Mouse (Mus musculus) midbrain, postnatal 0 days (tissue): ENCODE data around the gene Vangl2. TPM values are rescaled to one million over a fixed set of nuclear protein-coding genes. Genes with fewer than 3 reads are reported as not detected.

Source experiments
- ATAC-seq: fragments of 200-750 bp; cut with Nextera tagmentation; 2 replicates; pipeline ENCODE4 v1.8.0; 2017; ENCODE audit warnings: moderate number of reproducible peaks, mild to moderate bottlenecking, moderate TSS enrichment, moderate library complexity; ENCODE audit not compliant: low FRiP score
- DNase-seq: peaks from one replicate; pipeline ENCODE4 v3.0.0-alpha.2; 2015; ENCODE audit warnings: low spot score
- H3K27ac ChIP-seq: fragments of 300-500 bp; sonication (generic); 2 replicates; pipeline ENCODE4 v1.5.1; 2014; ENCODE audit warnings: low read depth, mild to moderate bottlenecking, low read length, mixed read lengths
- H3K27me3 ChIP-seq: fragments of 300-500 bp; sonication (generic); 2 replicates; pipeline ENCODE4 v1.6.1; 2014; ENCODE audit warnings: low read length, control low read depth, mixed read lengths; ENCODE audit not compliant: insufficient read depth
- H3K36me3 ChIP-seq: fragments of 300-500 bp; sonication (generic); 2 replicates; pipeline ENCODE4 v1.6.1; 2014; ENCODE audit warnings: low read length, control low read depth, mixed read lengths; ENCODE audit not compliant: insufficient read depth
- H3K4me1 ChIP-seq: fragments of 300-500 bp; sonication (generic); 2 replicates; pipeline ENCODE4 v1.6.1; 2014; ENCODE audit warnings: mild to moderate bottlenecking, control low read depth, antibody characterized with exemption, low read length, mixed read lengths; ENCODE audit not compliant: insufficient read depth
- H3K4me2 ChIP-seq: fragments of 300-500 bp; sonication (generic); 2 replicates; pipeline ENCODE4 v1.6.1; 2014; ENCODE audit warnings: low read depth, mild to moderate bottlenecking, low read length, mixed read lengths; ENCODE audit not compliant: poor library complexity, severe bottlenecking
- H3K4me3 ChIP-seq: fragments of 300-500 bp; sonication (generic); 2 replicates; pipeline ENCODE4 v1.5.1; 2014; ENCODE audit warnings: low read depth, mild to moderate bottlenecking, low read length, moderate library complexity
- H3K9ac ChIP-seq: fragments of 300-500 bp; sonication (generic); replicated peaks from 2 replicates; pipeline ENCODE4 v1.6.1; 2014; ENCODE audit warnings: mild to moderate bottlenecking, low read length, moderate library complexity, mixed read lengths; ENCODE audit not compliant: poor library complexity, severe bottlenecking
- H3K9me3 ChIP-seq: fragments of 300-500 bp; sonication (generic); 2 replicates; pipeline ENCODE4 v1.6.1; 2016; ENCODE audit warnings: low read length, control low read depth
- CTCF ChIP-seq: IDR thresholded peaks from 2 replicates; pipeline ENCODE4 v1.5.1; 2016; ENCODE audit warnings: antibody characterized with exemption, mild to moderate bottlenecking
- WGBS: fragments of 180-500 bp; shearing (Covaris S2); extraction: QIAGEN DNeasy Blood & Tissue Kit; methylation state at CpG from one replicate; pipeline ENCODE4 v1.1.7; 2014; 5-methylcytosine and 5-hydroxymethylcytosine counted together
- polyA plus RNA-seq: library from polyadenylated mRNA; unstranded; fragments of >200 nt; fragmentation: Nextera tagmentation; extraction: Ambion mirVana; gene quantifications from 2 replicates; pipeline ENCODE4 v1.2.1, GENCODE M21; 2015
- total RNA-seq: library from RNA; depleted of rRNA; stranded (reverse); fragments of >200 nt; gene quantifications from 2 replicates; pipeline ENCODE4 v1.2.3, GENCODE M21; 2014

Gene Vangl2
- total and polyA plus RNA-seq, 2 experiments from 2014 or later = 44.2 to 85.8 TPM

DNA sequence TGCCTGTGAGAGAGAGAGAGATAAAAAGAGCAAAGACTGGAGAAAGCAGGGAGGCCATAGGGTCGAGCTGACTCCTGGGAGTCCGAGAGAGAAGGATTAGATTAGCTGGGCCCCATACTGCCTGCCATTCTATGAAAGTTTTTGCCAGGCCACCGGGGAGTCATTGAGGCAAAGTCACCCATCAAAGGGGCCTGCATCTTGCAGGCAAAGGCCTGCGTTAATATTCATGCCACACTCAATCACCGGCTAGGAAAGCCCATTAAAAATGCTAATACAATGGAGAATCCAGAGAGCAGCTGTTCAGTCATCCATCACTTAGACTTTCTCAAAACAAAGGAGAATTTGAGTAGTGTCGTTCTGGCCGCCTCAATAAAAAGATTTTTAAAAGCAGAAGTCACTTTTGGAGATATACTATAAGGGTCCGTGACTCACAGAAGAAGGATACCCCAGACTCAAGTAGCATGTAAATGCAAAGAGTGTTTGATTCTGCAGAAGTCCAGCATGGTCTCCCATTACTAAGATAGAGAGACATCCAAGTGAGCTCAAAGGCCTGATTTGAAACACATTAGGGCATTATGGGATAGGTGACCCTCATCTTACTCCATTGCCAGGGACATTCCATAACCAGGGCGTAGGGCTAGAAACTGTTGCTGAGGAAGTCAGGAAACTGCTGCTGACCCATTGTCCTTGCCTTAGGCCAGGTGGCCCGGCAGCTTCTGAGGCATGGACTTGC lies 57.2 kb downstream of the Vangl2 start:
- Histone ChIP-seq H3K9me3 (no peaks in the 10 kb centered on the region), H3K27me3 (no peaks in the 10 kb centered on the region), H3K36me3 (no peaks in the 10 kb centered on the region), H3K4me2 (no peak overlapping the region), H3K4me3 (no peak overlapping the region), H3K9ac (no peak overlapping the region), H3K4me1 (no peaks in the 10 kb centered on the region), H3K27ac (no peak overlapping the region)
- WGBS = 33% methylated on average over 10 of the region's 10 CpGs
- DNase-seq = no peak
- no peak for TF ChIP-seq CTCF
- no peak for ATAC-seq

DNA sequence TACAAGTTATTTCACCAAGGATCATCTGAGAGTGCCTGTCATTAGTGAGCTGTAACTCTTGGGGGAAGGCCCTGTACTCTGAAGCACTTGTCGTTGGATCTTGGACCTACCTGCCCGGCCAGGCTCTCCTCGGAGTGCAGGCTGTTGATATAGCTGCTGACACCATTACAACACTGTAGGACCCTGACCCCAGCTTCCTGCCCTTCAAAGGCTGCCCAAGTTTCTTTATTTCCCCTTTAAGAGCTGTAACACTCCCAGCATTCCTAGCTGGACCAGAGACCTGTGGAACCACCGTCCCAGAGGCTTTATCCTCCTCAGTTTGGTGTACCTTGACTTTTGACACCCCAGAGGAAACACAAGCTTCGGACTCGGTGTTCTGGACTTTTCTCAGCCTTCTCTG lies 59.0 kb downstream of the Vangl2 start:
- Histone ChIP-seq H3K4me2 (no peak overlapping the region), H3K4me1 (no peaks in the 10 kb centered on the region), H3K27ac (no peak overlapping the region), H3K27me3 (no peaks in the 10 kb centered on the region), H3K36me3 (no peaks in the 10 kb centered on the region), H3K4me3 (no peak overlapping the region), H3K9ac (no peak overlapping the region), H3K9me3 (no peaks in the 10 kb centered on the region)
- no peak for TF ChIP-seq CTCF
- DNase-seq (no peak), ATAC-seq (no peak)
- WGBS = 83% methylated on average over 6 of the region's 6 CpGs

DNA sequence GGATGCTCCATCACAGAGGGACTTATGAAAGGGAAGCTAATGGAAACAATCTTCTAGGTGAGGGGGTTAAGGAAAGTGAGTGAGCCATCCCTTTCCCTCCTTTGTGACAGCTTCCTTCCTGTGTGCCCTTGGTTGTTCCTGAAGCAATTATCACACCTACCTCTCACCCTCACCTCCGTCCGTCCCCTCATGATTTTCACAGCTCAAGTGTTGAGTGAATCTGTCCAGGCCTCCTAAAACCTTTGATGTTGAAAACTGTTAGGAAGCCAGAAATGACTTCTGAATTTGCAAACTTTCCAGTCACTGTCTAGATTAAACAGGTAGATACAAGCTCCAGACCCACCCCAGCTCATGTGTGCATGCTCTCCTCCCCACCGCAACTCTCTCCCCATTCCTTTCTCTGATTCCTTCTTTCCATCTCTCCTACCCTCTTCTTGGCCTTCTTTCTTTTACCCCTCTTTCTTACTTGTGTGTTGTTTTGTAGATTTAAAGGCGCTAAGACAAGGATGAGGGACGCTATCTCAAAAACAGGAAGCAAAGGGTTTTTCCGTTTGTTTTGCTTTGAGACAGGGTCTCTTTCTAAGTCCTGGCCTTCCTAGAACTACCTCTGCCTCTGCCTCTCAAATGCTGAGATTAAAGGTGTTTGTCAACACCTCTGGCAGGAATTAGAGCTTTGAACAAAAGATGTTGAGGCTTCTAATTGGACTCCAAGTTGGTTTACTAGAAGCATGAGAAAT lies 62.0 kb downstream of the Vangl2 start:
- H3K27me3 ChIP-seq = no peaks in the 10 kb centered on the region
- TF ChIP-seq CTCF = no peak

DNA sequence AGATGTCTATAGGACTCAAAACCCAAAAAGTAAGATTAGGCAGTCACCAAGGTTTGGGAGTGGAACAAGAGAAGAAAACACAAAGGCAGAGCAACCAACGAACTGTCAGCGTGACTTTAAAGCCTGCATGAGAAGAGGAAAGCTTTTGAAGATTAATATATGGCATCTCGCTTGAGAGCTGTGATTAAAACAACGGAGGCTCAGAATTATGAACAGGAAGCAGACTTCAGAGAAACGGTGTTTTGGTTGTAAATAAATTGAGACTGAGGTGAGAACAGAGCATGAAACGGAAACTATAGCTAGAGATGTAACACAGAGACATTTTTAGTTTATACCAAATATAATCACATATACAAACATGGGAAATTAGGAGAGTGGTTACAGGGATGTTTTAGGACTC lies 64.6 kb downstream of the Vangl2 start:
- DNase-seq (no peak), ATAC-seq (no peak)
- no peak for TF ChIP-seq CTCF
- Histone ChIP-seq H3K9ac (no peak overlapping the region), H3K36me3 (no peaks in the 10 kb centered on the region), H3K27ac (no peak overlapping the region), H3K4me1 (no peaks in the 10 kb centered on the region), H3K9me3 (no peaks in the 10 kb centered on the region), H3K27me3 (no peaks in the 10 kb centered on the region), H3K4me2 (no peak overlapping the region), H3K4me3 (no peak overlapping the region)
- WGBS = 70% methylated on average over 6 of the region's 6 CpGs

More for the DNA sequence above, 62.0 kb downstream of the Vangl2 start:
- no peaks in the 10 kb centered on the region for H3K36me3 ChIP-seq
- no peak overlapping the region for H3K4me3 ChIP-seq
- H3K9me3 ChIP-seq = no peaks in the 10 kb centered on the region
- no peaks in the 10 kb centered on the region for H3K4me1 ChIP-seq
- ATAC-seq (no peak), DNase-seq (no peak)
- no peak overlapping the region for H3K27ac ChIP-seq
- H3K4me2 ChIP-seq = no peak overlapping the region
- H3K9ac ChIP-seq = no peak overlapping the region
- WGBS = 84% methylated on average over 6 of the region's 6 CpGs

DNA sequence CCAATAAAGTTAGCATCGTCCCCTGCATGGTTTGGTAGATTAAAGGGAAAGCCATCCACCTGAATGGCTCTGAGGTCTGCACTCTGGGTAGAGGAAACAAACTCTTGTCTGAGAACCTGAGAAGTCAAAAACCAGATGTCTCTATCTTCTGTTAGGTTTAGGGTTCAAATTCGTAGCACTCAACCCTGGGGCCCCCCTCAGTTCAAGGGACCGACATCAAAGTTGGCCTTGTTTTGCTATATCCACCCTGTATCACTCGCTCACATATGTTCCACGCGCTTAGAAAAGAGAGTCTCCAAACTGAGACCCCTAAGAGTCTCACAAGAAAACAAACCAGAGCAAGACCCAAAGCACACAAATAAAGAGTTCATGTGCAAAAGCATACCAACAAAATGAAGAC lies 66.5 kb downstream of the Vangl2 start:
- TF ChIP-seq CTCF = no peak
- DNase-seq (no peak), ATAC-seq (no peak)
- Histone ChIP-seq H3K4me1 (no peaks in the 10 kb centered on the region), H3K4me3 (no peak overlapping the region), H3K9me3 (no peaks in the 10 kb centered on the region), H3K9ac (no peak overlapping the region), H3K4me2 (no peak overlapping the region), H3K27me3 (no peaks in the 10 kb centered on the region), H3K27ac (no peak overlapping the region), H3K36me3 (no peaks in the 10 kb centered on the region)
- WGBS = 87% methylated on average over 6 of the region's 6 CpGs

DNA sequence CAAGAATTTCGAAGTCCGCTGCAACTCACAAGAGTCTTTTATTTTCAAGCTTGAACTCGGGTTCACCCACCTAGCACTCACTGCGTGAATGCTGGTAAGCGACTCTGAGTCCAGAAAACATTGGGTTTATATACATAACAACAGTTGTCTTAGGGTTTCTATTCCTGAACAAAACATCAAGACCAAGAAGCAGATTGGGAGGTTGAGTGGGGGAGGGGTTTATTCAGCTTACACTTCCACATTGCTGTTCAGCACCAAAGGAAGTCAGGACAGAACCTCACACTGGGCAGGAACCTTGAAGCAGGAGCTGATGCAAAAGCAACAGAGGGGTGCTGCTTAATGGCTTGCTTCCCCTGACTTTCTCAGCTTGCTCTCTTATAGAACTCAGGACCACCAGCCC lies 67.5 kb downstream of the Vangl2 start:
- ATAC-seq = no peak
- Histone ChIP-seq H3K9ac (no peak overlapping the region), H3K4me3 (no peak overlapping the region), H3K9me3 (no peaks in the 10 kb centered on the region), H3K4me2 (no peak overlapping the region), H3K27ac (no peak overlapping the region), H3K4me1 (no peaks in the 10 kb centered on the region), H3K27me3 (no peaks in the 10 kb centered on the region), H3K36me3 (no peaks in the 10 kb centered on the region)
- no peak for DNase-seq
- no peak for TF ChIP-seq CTCF
- WGBS = 90% methylated on average over 5 of the region's 5 CpGs
